Mouse (Mus musculus) ES-Bruce4 (cell line): ENCODE measurements around the gene Thra. TPM values are rescaled to one million over a fixed set of nuclear protein-coding genes. Genes with fewer than 3 reads are reported as not detected.

Source experiments
- H3K27ac ChIP-seq: 2 replicates; pipeline ENCODE4 v1.5.1; 2012; ENCODE audit warnings: low read length, inconsistent platforms; ENCODE audit not compliant: insufficient read depth
- H3K27me3 ChIP-seq: 2 replicates; pipeline ENCODE4 v1.6.1; 2012; ENCODE audit warnings: mild to moderate bottlenecking, low read length, inconsistent platforms; ENCODE audit not compliant: control insufficient read depth, poor library complexity, insufficient read depth, severe bottlenecking
- H3K36me3 ChIP-seq: 2 replicates; pipeline ENCODE4 v1.6.1; 2012; ENCODE audit warnings: inconsistent platforms, mild to moderate bottlenecking, low read length, moderate library complexity; ENCODE audit not compliant: control insufficient read depth, poor library complexity, insufficient read depth, severe bottlenecking
- H3K4me1 ChIP-seq: one replicate; pipeline ENCODE4 v1.8.1; 2011; ENCODE audit warnings: low read length; ENCODE audit not compliant: control insufficient read depth, insufficient read depth
- H3K4me3 ChIP-seq: 2 replicates; pipeline ENCODE4 v1.5.1; 2011; ENCODE audit warnings: low read depth, mild to moderate bottlenecking, low read length
- H3K9ac ChIP-seq: 2 replicates; pipeline ENCODE4 v1.6.1; 2012; ENCODE audit warnings: low read depth, mild to moderate bottlenecking, inconsistent platforms; ENCODE audit not compliant: poor library complexity, severe bottlenecking
- H3K9me3 ChIP-seq: replicated peaks from 2 replicates; pipeline ENCODE4 v1.6.1; 2012; ENCODE audit warnings: mild to moderate bottlenecking, low read length, inconsistent platforms; ENCODE audit not compliant: control insufficient read depth, poor library complexity, insufficient read depth, severe bottlenecking
- CTCF ChIP-seq: IDR thresholded peaks from one replicate; pipeline ENCODE4 v1.8.1; 2011; ENCODE audit warnings: low read depth, low read length
- EP300 ChIP-seq: IDR thresholded peaks from 2 replicates; pipeline ENCODE4 v1.6.1; 2011; ENCODE audit warnings: low read depth, low read length; ENCODE audit not compliant: insufficient read depth
- POLR2A ChIP-seq: IDR thresholded peaks from one replicate; pipeline ENCODE4 v1.8.1; 2011; ENCODE audit warnings: low read length; ENCODE audit not compliant: insufficient read depth
- polyA plus RNA-seq: library from polyadenylated mRNA; stranded (reverse); fragments of >200 nt; gene quantifications from 2 replicates; pipeline ENCODE4 v1.2.4, GENCODE M21; 2011; ENCODE audit warnings: low read depth; ENCODE audit not compliant: missing spikeins, insufficient read depth, insufficient read length

The Thra gene
- polyA plus RNA-seq, 1 experiment = 20.7 TPM

DNA sequence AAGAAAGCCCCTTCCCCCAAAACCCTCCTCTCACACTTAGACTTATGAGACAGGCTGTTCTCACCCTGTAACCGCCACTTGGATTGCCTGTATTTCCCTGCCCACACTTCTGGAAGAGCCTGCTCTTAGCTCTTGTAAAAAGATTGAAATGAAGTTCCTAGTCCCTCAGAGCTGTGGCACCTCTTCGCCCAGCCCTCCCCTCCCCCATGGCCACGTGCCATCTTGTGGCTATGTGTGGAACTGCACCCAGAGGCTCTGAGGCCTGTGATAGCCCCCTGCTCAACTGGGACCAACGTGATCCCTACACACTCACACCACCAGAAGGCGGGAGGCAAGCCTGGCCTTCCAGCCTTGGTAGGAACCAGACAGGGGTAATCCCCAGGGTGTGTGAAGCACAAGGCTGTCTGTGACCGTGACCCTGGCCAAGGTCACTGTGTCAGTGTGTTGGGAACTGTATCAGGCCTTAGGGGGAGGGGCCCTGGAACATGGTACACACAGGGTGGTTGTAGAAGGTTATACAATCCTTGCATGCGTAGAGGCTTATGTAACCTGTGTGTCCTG is 14.3 kb downstream of the Thra start:
- Histone ChIP-seq H3K9me3 (no peaks in the 10 kb centered on the region), H3K9ac (0 out of 2 replicates have a peak overlapping the region, but pooled peaks have one; percentile 7), H3K4me3 (no peak overlapping the region), H3K27me3 (no peaks in the 10 kb centered on the region), H3K36me3 (no peaks in the 10 kb centered on the region), H3K27ac (peak overlapping the region; percentile 1; the same call in 1 of the 2 replicates), H3K4me1 (peaks cover 5% of the 10 kb centered on the region)
- 0 out of 2 replicates have a peak, but pooled peaks have one; percentile 4 for TF ChIP-seq EP300
- TF ChIP-seq CTCF = peak; percentile 91
- no peak for TF ChIP-seq POLR2A

DNA sequence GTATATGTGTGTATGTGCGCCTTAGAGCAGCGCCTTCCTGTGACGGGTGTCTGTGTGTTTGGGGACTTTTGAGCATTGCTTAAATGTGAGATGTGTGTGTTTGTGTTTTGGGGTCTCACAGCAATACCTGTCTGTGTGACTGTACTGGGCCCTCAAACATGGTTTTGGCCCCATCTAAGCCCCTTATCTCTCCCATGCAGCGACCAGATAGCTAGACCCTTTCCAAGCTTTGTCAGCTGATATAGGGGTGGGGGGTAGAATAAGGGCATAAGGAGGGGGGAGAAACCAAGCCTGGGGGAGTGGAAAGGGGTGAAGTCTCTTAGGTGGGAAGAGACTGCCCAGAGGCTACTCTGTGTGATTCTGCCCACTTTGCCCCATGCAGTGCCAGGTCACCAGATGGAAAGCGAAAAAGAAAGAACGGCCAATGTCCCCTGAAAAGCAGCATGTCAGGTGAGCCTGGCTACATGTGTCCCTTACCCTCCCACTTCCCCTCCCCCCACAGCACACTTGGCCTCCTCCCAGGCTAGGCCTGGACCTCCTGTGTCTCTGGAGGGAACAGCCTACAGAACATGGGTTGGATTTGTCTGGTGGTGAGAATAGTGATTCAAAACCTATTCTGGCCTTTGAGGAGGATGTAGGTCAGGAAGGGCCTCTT is 15.4 kb downstream of the Thra start:
- TF ChIP-seq EP300 (no peak), CTCF (no peak), POLR2A (no peak)
- H3K36me3 ChIP-seq = no peaks in the 10 kb centered on the region
- no peaks in the 10 kb centered on the region for H3K27me3 ChIP-seq
- no peak overlapping the region for H3K4me3 ChIP-seq
- no peak overlapping the region for H3K9ac ChIP-seq
- H3K4me1 ChIP-seq = peaks cover 5% of the 10 kb centered on the region
- no peak overlapping the region for H3K27ac ChIP-seq
- no peaks in the 10 kb centered on the region for H3K9me3 ChIP-seq

DNA sequence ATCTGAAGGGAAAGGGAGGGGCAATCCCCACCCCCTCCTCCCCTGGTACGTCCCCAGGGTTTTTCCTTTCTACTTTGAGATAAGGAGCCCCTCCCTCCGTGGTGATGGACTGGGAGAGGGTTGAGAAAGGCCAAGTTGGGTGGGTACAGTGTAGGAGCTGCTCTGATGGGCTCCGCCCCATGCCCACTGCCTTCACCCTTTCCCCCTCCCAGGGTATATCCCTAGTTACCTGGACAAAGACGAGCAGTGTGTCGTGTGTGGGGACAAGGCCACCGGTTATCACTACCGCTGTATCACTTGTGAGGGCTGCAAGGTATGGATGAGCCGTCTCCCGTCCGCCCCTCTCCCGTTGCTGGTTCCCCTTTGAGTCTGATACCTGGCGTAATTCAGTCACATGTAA is 16.3 kb downstream of the Thra start:
- TF ChIP-seq POLR2A (no peak), EP300 (no peak), CTCF (no peak)
- H3K36me3 ChIP-seq = no peaks in the 10 kb centered on the region
- H3K9ac ChIP-seq = no peak overlapping the region
- peaks cover 5% of the 10 kb centered on the region for H3K4me1 ChIP-seq
- no peaks in the 10 kb centered on the region for H3K27me3 ChIP-seq
- no peak overlapping the region for H3K27ac ChIP-seq
- no peaks in the 10 kb centered on the region for H3K9me3 ChIP-seq
- no peak overlapping the region for H3K4me3 ChIP-seq

DNA sequence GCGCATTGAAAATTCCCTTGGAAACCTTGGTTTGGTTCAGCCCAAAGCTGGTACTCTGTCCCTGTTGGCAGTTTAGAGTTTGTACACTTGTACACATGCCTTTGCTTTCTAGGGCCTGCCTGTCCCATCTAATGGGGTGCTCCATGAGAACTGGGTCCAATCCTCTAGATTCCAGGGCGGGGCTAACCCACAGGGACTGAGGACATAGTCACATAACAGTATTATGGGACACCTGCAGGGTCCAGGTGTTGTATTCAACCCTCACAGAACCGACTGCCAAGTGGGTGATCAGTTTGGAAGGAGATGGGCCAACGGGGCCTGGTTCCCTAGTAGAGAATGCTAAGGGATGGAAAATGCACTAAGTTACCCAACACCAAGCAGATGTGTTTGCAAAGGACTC is 21.5 kb downstream of the Thra start:
- Histone ChIP-seq H3K9ac (no peak overlapping the region), H3K4me3 (no peak overlapping the region), H3K4me1 (no peaks in the 10 kb centered on the region), H3K27ac (no peak overlapping the region), H3K36me3 (no peaks in the 10 kb centered on the region), H3K27me3 (no peaks in the 10 kb centered on the region), H3K9me3 (no peaks in the 10 kb centered on the region)
- no peak for TF ChIP-seq EP300

DNA sequence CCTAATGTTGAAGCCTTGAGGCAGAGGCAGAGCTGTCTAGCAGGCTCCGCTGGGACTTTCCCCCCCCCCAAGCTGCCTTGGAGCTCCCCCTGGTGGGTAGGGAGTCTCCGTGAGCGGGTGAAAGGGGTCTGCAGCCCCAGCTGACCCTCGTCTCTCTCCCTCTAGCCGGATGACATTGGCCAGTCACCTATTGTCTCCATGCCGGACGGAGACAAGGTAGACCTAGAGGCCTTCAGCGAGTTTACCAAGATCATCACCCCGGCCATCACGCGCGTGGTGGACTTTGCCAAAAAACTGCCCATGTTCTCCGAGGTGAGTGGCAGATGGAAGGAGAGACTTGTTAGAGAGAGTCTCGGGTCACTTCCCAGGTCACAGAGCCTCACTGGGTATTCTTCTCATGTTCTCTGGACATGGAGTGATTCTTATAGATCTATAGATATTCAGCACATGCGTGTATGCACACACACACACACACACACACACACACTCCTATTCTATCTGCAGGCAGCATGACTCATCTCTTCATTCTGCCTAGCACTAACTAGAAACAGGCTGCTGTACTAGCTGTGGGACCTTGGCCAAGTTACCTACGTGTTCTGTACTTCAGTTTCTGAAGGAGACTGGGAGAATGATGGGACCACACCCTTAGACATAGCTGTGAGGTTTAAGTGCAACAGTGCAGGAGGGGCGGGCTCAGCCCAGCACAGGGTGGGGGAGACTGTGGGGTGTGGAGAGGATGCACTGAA is 22.5 kb downstream of the Thra start:
- peak; percentile 74 for TF ChIP-seq CTCF
- TF ChIP-seq EP300 = no peak
- TF ChIP-seq POLR2A = no peak
- Histone ChIP-seq H3K4me1 (no peaks in the 10 kb centered on the region), H3K27me3 (no peaks in the 10 kb centered on the region), H3K9me3 (no peaks in the 10 kb centered on the region), H3K9ac (no peak overlapping the region), H3K4me3 (peak overlapping the region; percentile 31), H3K27ac (0 out of 2 replicates have a peak overlapping the region, but pooled peaks have one; percentile 9), H3K36me3 (no peaks in the 10 kb centered on the region)

DNA sequence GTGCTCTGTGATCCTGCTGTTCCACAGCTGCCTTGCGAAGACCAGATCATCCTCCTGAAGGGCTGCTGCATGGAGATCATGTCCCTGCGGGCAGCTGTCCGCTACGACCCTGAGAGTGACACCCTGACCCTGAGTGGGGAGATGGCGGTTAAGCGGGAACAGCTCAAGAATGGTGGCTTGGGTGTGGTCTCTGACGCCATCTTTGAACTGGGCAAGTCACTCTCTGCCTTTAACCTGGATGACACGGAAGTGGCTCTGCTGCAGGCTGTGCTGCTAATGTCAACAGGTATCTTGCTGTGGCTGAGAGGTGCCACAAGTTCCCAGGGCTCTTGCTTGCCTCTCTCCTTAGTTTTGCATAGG is 23.0 kb downstream of the Thra start:
- Histone ChIP-seq H3K27ac (peak overlapping the region; percentile 22; the same call in 1 of the 2 replicates), H3K9me3 (no peaks in the 10 kb centered on the region), H3K4me1 (peaks cover 1% of the 10 kb centered on the region), H3K27me3 (no peaks in the 10 kb centered on the region), H3K36me3 (no peaks in the 10 kb centered on the region), H3K4me3 (peak overlapping the region; percentile 31), H3K9ac (no peak overlapping the region)
- TF ChIP-seq EP300 (0 out of 2 replicates have a peak, but pooled peaks have one; percentile 62), CTCF (no peak)
